Mouse (Mus musculus): ENCODE data around the gene Nup98. TPM values are rescaled to one million over a fixed set of nuclear protein-coding genes. Genes with fewer than 3 reads are reported as not detected.

Gene Nup98
- total and polyA plus RNA-seq, 3 experiments: 24.6 to 37.1 (median 25.0) TPM

DNA sequence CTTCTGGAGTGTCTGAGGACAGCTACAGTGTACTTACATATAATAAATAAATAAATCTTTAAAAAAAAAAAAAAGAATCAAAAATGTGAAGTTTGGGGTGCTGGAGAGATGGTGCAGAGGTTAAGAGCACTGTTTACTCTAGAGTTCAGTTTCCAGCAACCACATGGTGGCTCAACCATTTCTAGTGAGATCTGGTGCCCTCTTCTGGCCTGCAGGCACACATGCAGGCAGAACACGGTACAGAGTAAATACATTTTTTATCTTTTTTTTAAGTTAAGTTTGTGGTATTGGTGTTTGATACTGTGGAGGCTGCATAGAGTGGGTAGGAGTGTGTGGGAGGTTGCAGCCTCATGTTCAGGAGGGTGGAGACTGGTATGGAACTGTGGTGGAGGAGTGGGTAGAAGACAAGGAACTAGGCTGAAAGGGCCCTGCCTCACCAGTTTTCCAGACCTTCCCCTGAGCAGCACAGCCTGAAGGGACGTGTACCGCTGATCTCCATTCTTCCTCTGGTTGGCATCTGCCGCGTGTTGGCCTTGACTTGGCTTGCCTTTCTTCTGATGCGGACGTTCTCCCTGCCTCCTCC is 133.2 kb downstream of the Nup98 start:
- Histone ChIP-seq H3K27ac (ENCODE audit: insufficient read depth, low read depth) (no peak overlapping the region), H3K9me3 (replicated peaks; ENCODE audit: low read length) (no peaks in the 10 kb centered on the region), H3K4me3 (replicated peaks in 1 of 3; ENCODE audit: low read depth in 2 of 3, low read length in 2 of 3, poor library complexity in 1 of 3) (no peak overlapping the region), H3K36me3 (replicated peaks in 1 of 2; ENCODE audit: control insufficient read depth in 1 of 2, insufficient read depth in 1 of 2, low read length in 1 of 2) (peaks cover 67 to 84% of the 10 kb centered on the region in 2 experiments), H3K9ac (ENCODE audit: insufficient read depth, low read depth) (no peak overlapping the region), H3K4me2 (ENCODE audit: insufficient read depth, low read depth, poor library complexity, severe bottlenecking) (no peak overlapping the region), H3K4me1 (ENCODE audit: control insufficient read depth in 1 of 2, insufficient read depth in 2 of 2) (no peaks in the 10 kb centered on the region), H3K27me3 (replicated peaks) (no peaks in the 10 kb centered on the region), H3K79me2 (replicated peaks; ENCODE audit: control insufficient read depth, extremely low read depth, insufficient read depth, poor library complexity, severe bottlenecking) (no peaks in the 10 kb centered on the region)
- TF ChIP-seq POLR2AphosphoS2 (IDR thresholded peaks at IDR 0.05; ENCODE audit: low read depth, low read length) (no peak), KAT2A (IDR thresholded peaks at IDR 0.05; ENCODE audit: insufficient replicate concordance, low read length) (no peak), MAX (IDR thresholded peaks at IDR 0.05; ENCODE audit: low read length) (no peak), USF2 (conservative IDR thresholded peaks at IDR 0.05; ENCODE audit: low read depth, low read length) (no peak), USF1 (IDR thresholded peaks at IDR 0.05; ENCODE audit: low read depth, low read length) (no peak), JUND (conservative IDR thresholded peaks at IDR 0.05; ENCODE audit: low read depth, low read length) (no peak), ZNF384 (IDR thresholded peaks at IDR 0.05; ENCODE audit: low read depth, low read length) (no peak), ZMIZ1 (IDR thresholded peaks at IDR 0.05; ENCODE audit: low read depth, low read length) (no peak), MXI1 (IDR thresholded peaks at IDR 0.05; ENCODE audit: low read depth, low read length) (no peak), RCOR1 (conservative IDR thresholded peaks at IDR 0.05; ENCODE audit: low read depth, low read length) (no peak), IRF4 (IDR thresholded peaks at IDR 0.05; ENCODE audit: low read depth, low read length) (no peak), RAD21 (IDR thresholded peaks at IDR 0.05; ENCODE audit: low read depth, low read length) (peak; percentile 54), ZC3H11A (IDR thresholded peaks at IDR 0.05; ENCODE audit: low read depth, low read length) (no peak), BHLHE40 (IDR thresholded peaks at IDR 0.05; ENCODE audit: low read depth, low read length) (no peak), ZKSCAN1 (IDR thresholded peaks at IDR 0.05; ENCODE audit: borderline replicate concordance, low read depth, low read length) (no peak), UBTF (IDR thresholded peaks at IDR 0.05; ENCODE audit: low read depth, low read length) (no peak), ELF1 (IDR thresholded peaks at IDR 0.05; ENCODE audit: low read depth, low read length) (no peak), MEF2A (IDR thresholded peaks at IDR 0.05; ENCODE audit: borderline replicate concordance, low read depth, low read length) (no peak), EP300 (IDR thresholded peaks at IDR 0.05; ENCODE audit: low read length) (no peak), MAZ (IDR thresholded peaks at IDR 0.05; ENCODE audit: low read depth, low read length) (no peak), PAX5 (IDR thresholded peaks at IDR 0.05; ENCODE audit: low read length) (no peak), CHD2 (IDR thresholded peaks at IDR 0.05; ENCODE audit: low read length) (no peak), POLR2A (IDR thresholded peaks at IDR 0.05; ENCODE audit: low read depth, low read length) (no peak), SMC3 (IDR thresholded peaks at IDR 0.05; ENCODE audit: low read depth, low read length) (peak; percentile 47), NELFE (IDR thresholded peaks at IDR 0.05; ENCODE audit: low read depth, low read length) (no peak), GABPA (IDR thresholded peaks at IDR 0.05; ENCODE audit: insufficient replicate concordance, low read depth, low read length) (no peak), JUN (IDR thresholded peaks at IDR 0.05; ENCODE audit: insufficient read depth, low read depth, low read length) (no peak), MYC (IDR thresholded peaks at IDR 0.05; ENCODE audit: low read depth, low read length) (peak; percentile 96), ETS1 (conservative IDR thresholded peaks at IDR 0.05; ENCODE audit: low read depth, low read length) (no peak), MAFK (IDR thresholded peaks at IDR 0.05; ENCODE audit: insufficient replicate concordance, low read length) (no peak), HCFC1 (IDR thresholded peaks at IDR 0.05; ENCODE audit: low read depth, low read length) (no peak), CTCF (conservative IDR thresholded peaks at IDR 0.05 in 1 of 2, IDR thresholded peaks at IDR 0.05 in 1 of 2; ENCODE audit: low read depth in 2 of 2, low read length in 2 of 2) (peak; percentile 35 to 76; a peak in 2 of 4 replicates), NRF1 (IDR thresholded peaks at IDR 0.05; ENCODE audit: low read depth, low read length) (no peak), TCF12 (IDR thresholded peaks at IDR 0.05; ENCODE audit: low read depth, low read length) (no peak), CHD1 (IDR thresholded peaks at IDR 0.05; ENCODE audit: low read depth, low read length) (no peak)
- dilution Hi-C loops (cut with MboI; ENCODE audit: extremely low pct_ligation_motif_present, extremely low pct_unique_long_range_greater_than_20kb, low sequenced_read_pairs) (no loop called here), in situ Hi-C loops (cut with MboI; ENCODE audit: low pct_ligation_motif_present, low pct_unique_long_range_greater_than_20kb, low sequenced_read_pairs) (no loop called here)
- peak; percentile 57 for DNase-seq (ENCODE audit: extremely low read depth)

Measured in CH12.LX (cell line).